Comparison of ENCODE assay signal across 9 mouse cellular contexts in the genomic region with DNA sequence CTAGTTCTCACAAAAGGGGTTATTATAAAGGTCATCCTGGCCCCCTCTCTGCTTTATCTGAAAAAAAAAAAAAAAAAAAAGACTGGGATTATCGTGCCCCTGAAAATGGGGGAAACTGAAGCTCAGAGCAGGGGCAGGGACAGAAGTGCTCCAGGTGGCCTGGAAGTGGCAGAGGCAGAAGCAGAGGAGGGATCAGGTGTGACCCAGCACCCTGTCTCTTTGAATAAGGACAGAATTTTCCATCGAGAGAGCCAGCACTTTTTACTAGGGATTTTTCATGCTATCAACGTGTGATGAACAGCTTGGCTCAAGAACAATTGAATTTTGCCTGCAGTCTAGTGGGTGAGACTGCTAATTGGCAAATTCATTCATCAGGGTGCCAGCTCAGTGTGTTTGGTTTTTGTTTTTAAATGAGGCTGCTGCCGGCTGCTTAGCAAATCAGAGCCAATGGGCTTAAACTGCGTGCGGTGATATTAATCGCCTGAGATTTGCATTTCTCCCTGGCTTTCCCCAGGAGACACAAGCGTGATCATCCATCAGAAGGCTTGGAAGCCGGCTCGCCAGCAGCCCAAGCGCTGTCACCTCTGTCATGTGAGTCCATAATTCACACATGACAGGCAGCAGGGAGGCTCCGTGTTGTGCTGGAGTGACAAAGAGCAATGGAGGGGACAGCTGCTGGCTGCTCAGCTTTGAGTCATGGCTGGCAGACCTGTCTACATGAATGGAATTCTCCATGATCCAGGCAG. TPM values are rescaled to one million over a fixed set of nuclear protein-coding genes. Genes with fewer than 3 reads are reported as not detected.
A peak's percentile ranks its signal among the peaks of the same experiment; 100 is the strongest.
DNase-seq lines count a peak whose midpoint lies in the region; ATAC-seq lines count a peak whose summit lies in the region.
"Had no signal": no experiment of that assay in that cellular context is flagged by ENCODE, and none has a peak within 500 bp of the region (broad histone marks: within the 10 kb centered on the region; RNA-seq: fewer than 3 reads in every experiment).

No protein-coding gene starts in this region.

- H3K4me1 ChIP-seq in intestine, embryonic 16.5 days (ENCODE audit: control insufficient read depth, insufficient read depth, low read length), result peaks cover 6% of the 10 kb centered on the region

- H3K9ac ChIP-seq in intestine, embryonic 16.5 days (ENCODE audit: low read depth, low read length), result peak overlapping the region; percentile 25; the same call in 1 of the 2 replicates
- H3K9ac ChIP-seq: stomach, embryonic 15.5 days had no signal

- ATAC-seq in intestine, embryonic 16.5 days, result peak; percentile 51
- no peak for ATAC-seq in CD4-positive, CD25-positive, alpha-beta regulatory T cell, adult 4 months

- WGBS in intestine, embryonic 16.5 days, result 33% methylated on average over 12 of the region's 12 CpGs

- H3K4me3 ChIP-seq in intestine, embryonic 16.5 days (ENCODE audit: low read length), result no peak overlapping the region
- H3K4me3 ChIP-seq: stomach, embryonic 15.5 days had no signal

- no peak overlapping the region for H3K27ac ChIP-seq in intestine, embryonic 16.5 days (ENCODE audit: low read length)
- H3K27ac ChIP-seq: stomach, embryonic 15.5 days had no signal

- H3K27me3 ChIP-seq in intestine, embryonic 16.5 days (replicated peaks; ENCODE audit: control insufficient read depth, insufficient read depth, low read length), result no peaks in the 10 kb centered on the region
- H3K27me3 ChIP-seq: stomach, embryonic 15.5 days had no signal

- no peaks in the 10 kb centered on the region for H3K36me3 ChIP-seq in intestine, embryonic 16.5 days (ENCODE audit: control insufficient read depth, insufficient read depth, low read length)
- H3K36me3 ChIP-seq: stomach, embryonic 15.5 days had no signal

- intact Hi-C loops in left cerebral cortex, postnatal 14 days (cut with DNase I), result no loop called here

- DNase-seq in cerebellum, postnatal 14 days, result peak; percentile 37 to 61
- DNase-seq in cerebellum, postnatal 36 days, result no peak
- peak; percentile 64 for DNase-seq in embryo, embryonic 11 days
- peak; percentile 41 to 65 for DNase-seq in left cerebral cortex, postnatal 14 days (ENCODE audit: low spot score in 2 of 2)
- peak; percentile 59 to 78 for DNase-seq in right cerebral cortex, postnatal 10 days (ENCODE audit: low spot score in 2 of 2)
- no peak for DNase-seq in cerebellum, adult 9-11 months

- no peak overlapping the region for H3K4me2 ChIP-seq in intestine, embryonic 16.5 days (ENCODE audit: low read depth, low read length)
- H3K4me2 ChIP-seq: stomach, embryonic 15.5 days had no signal

- no peaks in the 10 kb centered on the region for H3K9me3 ChIP-seq in intestine, embryonic 16.5 days (ENCODE audit: control insufficient read depth, low read length)
- H3K9me3 ChIP-seq: stomach, embryonic 15.5 days had no signal

RNA-seq across cellular contexts. Expression of a gene that starts 40.4 kb away (rescaled TPM):
- 23.4 and 30.9 TPM in 2 replicates for polyA plus RNA-seq in intestine, embryonic 16.5 days (2015; fragmentation: Nextera tagmentation; extraction: Ambion mirVana)
- total RNA-seq in left cerebral cortex, postnatal 14 days (2021), result 10 to 100 TPM; 52.9 to 60.3 TPM
- not detected for polyA plus RNA-seq in CD4-positive, CD25-positive, alpha-beta regulatory T cell, adult 4 months (2017; shearing (Covaris generic))

Comparison
In these comparisons a context has a peak if more than half of its experiments do, and no peak if none do; other contexts are left out.
1. DNase-seq: peak in cerebellum, postnatal 14 days (2 of 2), embryo, embryonic 11 days (single experiment), left cerebral cortex, postnatal 14 days (2 of 2) and right cerebral cortex, postnatal 10 days (2 of 2); none in cerebellum, postnatal 36 days (0 of 2) and cerebellum, adult 9-11 months (single experiment).
2. RNA of a gene that starts 40.4 kb away (polyA plus RNA-seq): 23.4 to 30.9 TPM in intestine, embryonic 16.5 days; not detected in CD4-positive, CD25-positive, alpha-beta regulatory T cell, adult 4 months; every median in the first group is over 10 times any median in the second.